Mouse (Mus musculus): ENCODE results near the gene Pou3f1. TPM values are rescaled to one million over a fixed set of nuclear protein-coding genes. Genes with fewer than 3 reads are reported as not detected.
"Not testable (repeated sequence)": the region's sequence is repeated elsewhere in the genome, so short reads cannot be mapped to it uniquely, and the experiment has no call there.

Pou3f1 gene
- polyA plus RNA-seq, 1 experiment from 2014 or later: 0.10 TPM

DNA sequence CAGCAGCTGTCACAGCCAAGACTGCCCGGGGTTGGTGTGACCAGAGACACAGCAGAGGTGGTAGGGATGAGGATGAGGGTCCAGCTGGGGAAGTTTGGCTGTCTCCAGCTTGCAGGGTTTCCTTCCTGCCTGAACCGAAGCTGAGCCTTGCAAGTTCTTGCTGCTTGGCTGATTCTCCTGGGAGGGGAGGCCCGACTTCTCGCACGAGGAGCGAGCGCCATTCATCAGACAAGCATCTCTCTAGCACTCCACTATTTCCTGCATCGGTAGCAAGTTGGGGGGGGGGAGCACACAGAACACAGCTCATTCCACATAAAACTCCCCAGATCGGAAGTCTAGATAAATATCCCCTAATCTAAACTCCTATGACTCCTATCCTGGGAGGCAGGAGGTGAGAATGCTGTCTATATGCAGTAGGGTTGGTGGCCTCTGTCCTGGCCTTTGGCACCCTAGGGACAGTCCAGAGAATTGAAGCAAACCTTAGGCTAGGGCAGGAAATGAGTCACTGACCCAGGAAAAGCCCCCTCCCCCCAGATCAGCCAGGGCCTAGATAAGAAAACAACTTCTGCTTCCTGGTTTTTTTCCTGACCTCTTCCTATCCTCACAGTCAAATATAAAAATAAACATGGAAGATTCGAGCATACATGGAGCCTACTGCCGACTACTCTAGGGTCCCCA lies 48.3 kb downstream of the Pou3f1 start:
- no peaks in the 10 kb centered on the region for H3K9me3 ChIP-seq (ENCODE audit: low read length)
- no peak overlapping the region for H3K9ac ChIP-seq (replicated peaks; ENCODE audit: low read depth)
- no peak overlapping the region for H3K4me3 ChIP-seq (ENCODE audit: low read depth, low read length)
- no peak for TF ChIP-seq CTCF (IDR thresholded peaks at IDR 0.05)
- TF ChIP-seq EP300 (IDR thresholded peaks at IDR 0.05): peak; percentile 72; the same call in 1 of the 2 replicates
- ATAC-seq (peak; percentile 31), DNase-seq (ENCODE audit: low spot score) (peak; percentile 68)
- H3K36me3 ChIP-seq (ENCODE audit: insufficient read depth, low read length): no peaks in the 10 kb centered on the region
- no peaks in the 10 kb centered on the region for H3K27me3 ChIP-seq (replicated peaks; ENCODE audit: insufficient read depth, low read length)
- peaks cover 22% of the 10 kb centered on the region for H3K4me1 ChIP-seq (ENCODE audit: insufficient read depth, low read depth, low read length)
- no peak overlapping the region; the same call in 1 of the 2 replicates for H3K4me2 ChIP-seq (replicated peaks; ENCODE audit: low read depth, low read length)
- 12% methylated on average over 11 of the region's 11 CpGs for WGBS
- H3K27ac ChIP-seq (ENCODE audit: low read length): peak overlapping the region; percentile 58

DNA sequence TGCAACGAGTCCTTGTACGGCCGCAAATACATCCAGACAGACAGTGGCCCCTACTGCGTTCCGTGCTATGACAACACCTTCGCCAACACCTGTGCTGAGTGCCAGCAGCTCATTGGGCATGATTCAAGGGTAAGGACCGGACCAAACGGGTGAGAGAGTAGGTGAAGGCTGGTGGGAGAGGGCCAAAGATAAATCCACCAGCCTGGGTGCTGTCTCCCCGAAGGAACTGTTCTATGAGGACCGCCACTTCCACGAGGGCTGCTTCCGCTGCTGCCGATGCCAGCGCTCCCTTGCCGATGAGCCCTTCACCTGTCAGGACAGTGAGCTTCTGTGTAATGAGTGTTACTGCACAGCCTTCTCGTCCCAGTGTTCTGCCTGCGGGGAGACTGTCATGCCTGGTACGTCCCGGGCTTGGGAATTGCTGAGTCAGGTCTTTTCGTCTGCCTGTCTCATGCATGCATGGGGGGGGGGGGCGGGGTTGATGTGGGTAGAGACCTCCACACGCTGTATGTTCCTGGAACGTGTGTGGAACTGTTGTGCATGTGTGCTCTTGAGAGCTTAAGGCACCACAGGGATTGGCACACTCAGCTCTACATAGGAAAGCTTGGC lies 49.2 kb downstream of the Pou3f1 start:
- no peak overlapping the region for H3K4me2 ChIP-seq (replicated peaks; ENCODE audit: low read depth, low read length)
- H3K4me3 ChIP-seq (ENCODE audit: low read depth, low read length): no peak overlapping the region
- TF ChIP-seq CTCF (IDR thresholded peaks at IDR 0.05) (no peak), EP300 (IDR thresholded peaks at IDR 0.05) (no peak)
- peak overlapping the region; percentile 58 for H3K27ac ChIP-seq (ENCODE audit: low read length)
- H3K9me3 ChIP-seq (ENCODE audit: low read length): no peaks in the 10 kb centered on the region
- H3K4me1 ChIP-seq (ENCODE audit: insufficient read depth, low read depth, low read length): peaks cover 21% of the 10 kb centered on the region; the same call in 1 of the 2 replicates
- no peaks in the 10 kb centered on the region for H3K27me3 ChIP-seq (replicated peaks; ENCODE audit: insufficient read depth, low read length)
- H3K9ac ChIP-seq (replicated peaks; ENCODE audit: low read depth): no peak overlapping the region
- ATAC-seq (no peak), DNase-seq (ENCODE audit: low spot score) (no peak)
- 77% methylated on average over 23 of the region's 23 CpGs for WGBS
- H3K36me3 ChIP-seq (ENCODE audit: insufficient read depth, low read length): no peaks in the 10 kb centered on the region

DNA sequence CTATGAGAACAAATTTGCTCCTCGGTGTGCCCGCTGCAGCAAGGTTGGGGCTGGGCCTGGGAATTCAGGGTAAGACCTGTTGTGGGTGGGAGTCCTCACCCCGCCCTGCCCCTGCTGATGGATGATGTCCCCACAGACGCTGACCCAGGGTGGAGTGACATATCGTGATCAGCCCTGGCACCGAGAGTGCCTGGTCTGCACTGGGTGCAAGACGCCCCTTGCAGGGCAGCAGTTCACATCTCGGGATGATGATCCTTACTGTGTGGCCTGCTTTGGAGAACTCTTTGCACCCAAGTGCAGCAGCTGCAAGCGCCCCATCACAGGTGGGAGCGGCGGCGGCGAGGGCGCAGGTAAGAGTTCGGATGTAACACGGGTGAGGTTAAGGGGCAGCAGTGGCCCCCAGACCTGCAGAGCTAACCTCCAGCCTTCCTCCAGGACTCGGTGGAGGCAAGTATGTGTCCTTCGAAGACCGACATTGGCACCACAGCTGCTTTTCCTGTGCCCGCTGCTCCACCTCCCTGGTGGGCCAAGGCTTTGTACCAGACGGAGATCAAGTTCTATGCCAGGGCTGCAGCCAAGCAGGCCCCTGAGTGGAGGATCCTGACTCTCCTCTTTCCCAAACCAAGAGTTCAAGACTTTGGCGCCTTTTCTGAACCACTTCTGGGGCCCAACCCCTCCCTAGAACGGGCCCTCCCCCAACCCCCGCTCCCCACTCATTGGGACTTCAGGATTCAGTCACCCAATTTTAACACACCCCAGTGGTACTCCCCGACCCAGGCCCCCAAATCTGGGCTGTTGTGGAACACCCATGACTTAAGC lies 51.0 kb downstream of the Pou3f1 start:
- not testable (repeated sequence) for ATAC-seq; H3K36me3 ChIP-seq (ENCODE audit: insufficient read depth, low read length); H3K27ac ChIP-seq (ENCODE audit: low read length); H3K9me3 ChIP-seq (ENCODE audit: low read length); H3K27me3 ChIP-seq (replicated peaks; ENCODE audit: insufficient read depth, low read length); DNase-seq (ENCODE audit: low spot score); H3K4me2 ChIP-seq (replicated peaks; ENCODE audit: low read depth, low read length); H3K4me3 ChIP-seq (ENCODE audit: low read depth, low read length); H3K9ac ChIP-seq (replicated peaks; ENCODE audit: low read depth)
- peaks cover 21% of the 10 kb centered on the region; the same call in 1 of the 2 replicates for H3K4me1 ChIP-seq (ENCODE audit: insufficient read depth, low read depth, low read length)
- WGBS: 88% methylated on average over 22 of the region's 25 CpGs

DNA sequence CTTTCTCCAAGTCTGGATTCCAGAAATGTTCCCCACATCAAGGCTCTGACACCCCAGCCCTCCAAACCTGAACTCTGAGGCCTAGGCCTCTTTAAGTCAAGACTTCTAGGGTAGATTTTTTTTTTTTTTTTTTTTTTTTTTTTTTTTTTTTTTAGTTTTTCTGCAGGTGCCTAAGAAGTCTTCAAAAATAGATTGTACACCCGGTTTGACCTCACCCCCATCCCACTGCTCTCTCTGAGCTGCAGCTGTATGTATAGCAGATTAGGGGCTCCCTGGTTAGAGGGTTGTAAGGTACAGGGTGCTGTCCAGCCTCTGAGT lies 51.6 kb downstream of the Pou3f1 start:
- WGBS: 12% methylated on average over 1 of the region's 1 CpGs
- Histone ChIP-seq H3K4me1 (ENCODE audit: insufficient read depth, low read depth, low read length) (peaks cover 21% of the 10 kb centered on the region; the same call in 1 of the 2 replicates), H3K27ac (ENCODE audit: low read length) (peak overlapping the region; percentile 88), H3K4me2 (replicated peaks; ENCODE audit: low read depth, low read length) (peak overlapping the region; percentile 74; the same call in 1 of the 2 replicates)
- not testable (repeated sequence) for H3K36me3 ChIP-seq (ENCODE audit: insufficient read depth, low read length); H3K4me3 ChIP-seq (ENCODE audit: low read depth, low read length); H3K9ac ChIP-seq (replicated peaks; ENCODE audit: low read depth); DNase-seq (ENCODE audit: low spot score); H3K9me3 ChIP-seq (ENCODE audit: low read length); ATAC-seq; H3K27me3 ChIP-seq (replicated peaks; ENCODE audit: insufficient read depth, low read length)

DNA sequence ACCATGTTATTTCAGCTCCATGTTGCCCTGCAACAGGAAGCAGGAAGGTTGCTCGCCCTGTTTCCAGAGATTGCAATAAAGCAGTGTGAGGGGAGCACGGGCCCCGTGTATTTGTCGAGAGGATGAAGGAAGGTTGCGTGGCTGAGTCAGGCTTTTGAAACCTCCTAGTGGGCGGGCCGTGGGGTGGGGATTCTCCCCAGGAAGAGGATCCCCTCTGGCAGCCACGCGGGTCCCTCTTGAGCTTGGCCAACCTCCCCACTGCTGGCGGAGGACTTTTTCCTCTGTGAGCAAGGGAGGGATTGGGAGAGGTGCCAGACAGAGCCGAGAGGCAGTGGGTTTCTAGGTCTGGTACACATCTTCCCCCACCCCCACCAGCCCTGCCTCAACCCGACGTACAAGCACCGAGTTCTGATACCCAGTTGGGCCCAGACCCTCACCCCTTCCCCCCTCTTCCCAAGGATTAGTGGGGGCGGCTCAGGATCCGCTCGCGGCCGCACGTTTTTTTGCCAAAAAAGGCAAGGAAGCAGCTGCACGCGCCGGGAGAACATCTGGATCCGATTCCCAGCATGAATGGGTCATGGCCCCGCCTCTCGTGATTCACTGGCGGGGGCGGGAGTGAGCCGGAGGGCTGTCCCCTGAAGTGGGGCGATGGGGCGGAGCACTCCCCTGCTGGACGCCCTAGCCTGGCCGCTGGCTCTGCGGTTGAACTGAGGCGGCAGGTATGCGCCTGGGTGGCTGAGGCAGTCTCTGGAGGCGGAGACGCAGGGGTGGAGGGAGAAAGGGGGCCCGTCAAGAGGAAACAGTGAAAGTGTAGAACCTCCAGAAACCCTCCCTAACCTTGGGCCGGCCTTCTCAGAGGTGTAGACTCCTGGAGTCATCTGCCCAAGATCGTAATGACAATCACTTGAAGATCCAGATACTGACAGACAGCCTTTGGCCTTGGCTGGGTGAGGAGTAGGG lies 52.2 kb downstream of the Pou3f1 start:
- Histone ChIP-seq H3K27ac (ENCODE audit: low read length) (peak overlapping the region; percentile 88), H3K4me3 (ENCODE audit: low read depth, low read length) (peak overlapping the region; percentile 45), H3K27me3 (replicated peaks; ENCODE audit: insufficient read depth, low read length) (no peaks in the 10 kb centered on the region), H3K4me1 (ENCODE audit: insufficient read depth, low read depth, low read length) (peaks cover 15% of the 10 kb centered on the region; the same call in 1 of the 2 replicates), H3K4me2 (replicated peaks; ENCODE audit: low read depth, low read length) (peak overlapping the region; percentile 74), H3K36me3 (ENCODE audit: insufficient read depth, low read length) (no peaks in the 10 kb centered on the region), H3K9me3 (ENCODE audit: low read length) (no peaks in the 10 kb centered on the region), H3K9ac (replicated peaks; ENCODE audit: low read depth) (0 out of 2 replicates have a peak overlapping the region, but pooled peaks have one; percentile 26)
- under 1% methylated on average over 38 of the region's 41 CpGs for WGBS
- peak; percentile 57 for TF ChIP-seq CTCF (IDR thresholded peaks at IDR 0.05)
- TF ChIP-seq EP300 (IDR thresholded peaks at IDR 0.05): 0 out of 2 replicates have a peak, but pooled peaks have one; percentile 48
- ATAC-seq (peak; percentile 91), DNase-seq (ENCODE audit: low spot score) (peak; percentile 96)
